Mouse (Mus musculus) megakaryocyte, adult 5-6 weeks (primary cell): Measurements from ENCODE around the gene Idh3a. TPM values are rescaled to one million over a fixed set of nuclear protein-coding genes. Genes with fewer than 3 reads are reported as not detected.
"Not testable (repeated sequence)": the region's sequence is repeated elsewhere in the genome, so short reads cannot be mapped to it uniquely, and the experiment has no call there.

Experiments used
- ATAC-seq: 2 replicates; pipeline ENCODE4 v1.8.0; 2016; ENCODE audit warnings: mild to moderate bottlenecking, inconsistent platforms; ENCODE audit not compliant: poor library complexity, severe bottlenecking
- total RNA-seq, 2 experiments: library from RNA; stranded (forward) in 1 of 2; stranded (reverse) in 1 of 2; fragments of 153-499, 151-499 nt in 1 of 2; fragments of 221-1000, 200-1000 nt in 1 of 2; gene quantifications; 2 replicates each; pipeline versions ENCODE4 v1.2.3 to v1.2.4; 2015 to 2017

Idh3a gene
- total RNA-seq (2015) (42.5 and 54.2 TPM in 2 replicates), total RNA-seq (2017) (26.1 and 29.7 TPM in 2 replicates)

GRCm38 (mm10) chr9:54586199-54587061 is at the start of gene Idh3a:
Gene Idh3a (plus strand): TSS chr9:54586334.
- peak; percentile 99 for ATAC-seq

GRCm38 (mm10) chr9:54537030-54537429 is 49.1 kb upstream of the Idh3a start:
- no peak for ATAC-seq

GRCm38 (mm10) chr9:54537480-54537879 is 48.7 kb upstream of the Idh3a start:
- ATAC-seq = 0 out of 2 replicates have a peak, but pooled peaks have one; percentile 10

GRCm38 (mm10) chr9:54538244-54538643 is 47.9 kb upstream of the Idh3a start:
- ATAC-seq = no peak

GRCm38 (mm10) chr9:54538684-54539083 is 47.5 kb upstream of the Idh3a start, which contains the start of gene Sh2d7:
Gene Sh2d7 (plus strand): TSS chr9:54538984.
- ATAC-seq = no peak

- no peak for ATAC-seq
Observed at GRCm38 (mm10) chr9:54540801-54541200, 45.3 kb upstream of the Idh3a start.

GRCm38 (mm10) chr9:54544212-54544953 is 41.8 kb upstream of the Idh3a start:
- ATAC-seq = no peak

GRCm38 (mm10) chr9:54544954-54545315 is 41.2 kb upstream of the Idh3a start:
- ATAC-seq = no peak

- ATAC-seq = peak; percentile 79
Observed at GRCm38 (mm10) chr9:54547536-54547935, 38.6 kb upstream of the Idh3a start.

- ATAC-seq = peak; percentile 62
Observed at GRCm38 (mm10) chr9:54549433-54549832, 36.7 kb upstream of the Idh3a start.

GRCm38 (mm10) chr9:54552409-54552808 is 33.7 kb upstream of the Idh3a start:
- ATAC-seq = no peak

GRCm38 (mm10) chr9:54555044-54555443 is 31.1 kb upstream of the Idh3a start:
- peak; percentile 70 for ATAC-seq

- ATAC-seq = no peak
Observed at GRCm38 (mm10) chr9:54558731-54559130, 27.4 kb upstream of the Idh3a start.

- peak; percentile 98 for ATAC-seq
Observed at GRCm38 (mm10) chr9:54559771-54560471, 26.2 kb upstream of the Idh3a start, which contains the start of gene Cib2. Gene Cib2 (minus strand): TSS chr9:54560218.

GRCm38 (mm10) chr9:54560831-54561601 is 25.1 kb upstream of the Idh3a start:
- no peak for ATAC-seq

- peak; percentile 51; the same call in 1 of the 2 replicates for ATAC-seq
Observed at GRCm38 (mm10) chr9:54566958-54567357, 19.2 kb upstream of the Idh3a start.

- ATAC-seq = no peak
Observed at GRCm38 (mm10) chr9:54568732-54569131, 17.4 kb upstream of the Idh3a start.

GRCm38 (mm10) chr9:54571130-54571839 is 14.8 kb upstream of the Idh3a start:
- ATAC-seq = no peak

GRCm38 (mm10) chr9:54583712-54584111 is 2.4 kb upstream of the Idh3a start:
- no peak for ATAC-seq

GRCm38 (mm10) chr9:54584127-54584526 is 2.0 kb upstream of the Idh3a start:
- not testable (repeated sequence) for ATAC-seq
